Mouse (Mus musculus): ENCODE data around the gene Ppcs.
A peak's percentile ranks its signal among the peaks of the same experiment; 100 is the strongest.

Gene Ppcs

GRCm38 (mm10) chr4:119422294-119422964, at the start of gene Ppcs, which contains the start of gene Zmynd12:
TSS of gene Ppcs (minus strand) at chr4:119422420.
TSS of gene Zmynd12 (plus strand) at chr4:119422814.
- DNase-seq (ENCODE audit: low spot score in 2 of 2) = peak; percentile 69 to 84

- peak in 1 of 2 experiments; percentile 20 for DNase-seq (ENCODE audit: low spot score in 2 of 2)
Observed at GRCm38 (mm10) chr4:119467720-119468380, 45.6 kb upstream of the Ppcs start.

GRCm38 (mm10) chr4:119465841-119466240, 43.6 kb upstream of the Ppcs start:
- no peak for DNase-seq (ENCODE audit: low spot score in 2 of 2)

- no peak for DNase-seq (ENCODE audit: low spot score in 2 of 2)
Observed at GRCm38 (mm10) chr4:119463756-119464419, 41.7 kb upstream of the Ppcs start.

GRCm38 (mm10) chr4:119462858-119463755, 40.9 kb upstream of the Ppcs start:
- peak; percentile 51 to 84 for DNase-seq (ENCODE audit: low spot score in 2 of 2)

GRCm38 (mm10) chr4:119462457-119462856, 40.2 kb upstream of the Ppcs start:
- no peak for DNase-seq (ENCODE audit: low spot score in 2 of 2)

- DNase-seq (ENCODE audit: low spot score in 2 of 2) = peak in 1 of 2 experiments; percentile 71
Observed at GRCm38 (mm10) chr4:119460728-119461141, 38.5 kb upstream of the Ppcs start.

GRCm38 (mm10) chr4:119460296-119460695, 38.1 kb upstream of the Ppcs start:
- peak in 1 of 2 experiments; percentile 64 for DNase-seq (ENCODE audit: low spot score in 2 of 2)

- DNase-seq (ENCODE audit: low spot score in 2 of 2) = no peak
Observed at GRCm38 (mm10) chr4:119453533-119453932, 31.3 kb upstream of the Ppcs start.

GRCm38 (mm10) chr4:119453128-119453527, 30.9 kb upstream of the Ppcs start:
- no peak for DNase-seq (ENCODE audit: low spot score in 2 of 2)

GRCm38 (mm10) chr4:119450436-119450835, 28.2 kb upstream of the Ppcs start:
- no peak for DNase-seq (ENCODE audit: low spot score in 2 of 2)

- DNase-seq (ENCODE audit: low spot score in 2 of 2) = no peak
Observed at GRCm38 (mm10) chr4:119447786-119448185, 25.6 kb upstream of the Ppcs start.

GRCm38 (mm10) chr4:119447261-119447660, 25.0 kb upstream of the Ppcs start:
- DNase-seq (ENCODE audit: low spot score in 2 of 2) = no peak

- no peak for DNase-seq (ENCODE audit: low spot score in 2 of 2)
Observed at GRCm38 (mm10) chr4:119442539-119442938, 20.3 kb upstream of the Ppcs start.

- no peak for DNase-seq (ENCODE audit: low spot score in 2 of 2)
Observed at GRCm38 (mm10) chr4:119441836-119442235, 19.6 kb upstream of the Ppcs start.

GRCm38 (mm10) chr4:119437936-119438335, 15.7 kb upstream of the Ppcs start:
- DNase-seq (ENCODE audit: low spot score in 2 of 2) = no peak

- DNase-seq (ENCODE audit: low spot score in 2 of 2) = peak in 1 of 2 experiments; percentile 40
Observed at GRCm38 (mm10) chr4:119430678-119431077, 8.5 kb upstream of the Ppcs start.

- DNase-seq (ENCODE audit: low spot score in 2 of 2) = no peak
Observed at GRCm38 (mm10) chr4:119427680-119428079, 5.5 kb upstream of the Ppcs start.

GRCm38 (mm10) chr4:119425601-119426000, 3.4 kb upstream of the Ppcs start:
- DNase-seq (ENCODE audit: low spot score in 2 of 2) = no peak

- no peak for DNase-seq (ENCODE audit: low spot score in 2 of 2)
Observed at GRCm38 (mm10) chr4:119425077-119425476, 2.9 kb upstream of the Ppcs start.

- DNase-seq (ENCODE audit: low spot score in 2 of 2) = peak in 1 of 2 experiments; percentile 49
Observed at GRCm38 (mm10) chr4:119421921-119422293, 313 bp downstream of the Ppcs start.

- no peak for DNase-seq (ENCODE audit: low spot score in 2 of 2)
Observed at GRCm38 (mm10) chr4:119421191-119421590, 1.0 kb downstream of the Ppcs start.

All from cerebellum, postnatal 4 days (tissue).